Mouse (Mus musculus): Measurements from ENCODE around the gene Olfr686. TPM values are rescaled to one million over a fixed set of nuclear protein-coding genes. Genes with fewer than 3 reads are reported as not detected.

The Olfr686 gene
- total and polyA plus RNA-seq, 3 experiments: not detected

DNA sequence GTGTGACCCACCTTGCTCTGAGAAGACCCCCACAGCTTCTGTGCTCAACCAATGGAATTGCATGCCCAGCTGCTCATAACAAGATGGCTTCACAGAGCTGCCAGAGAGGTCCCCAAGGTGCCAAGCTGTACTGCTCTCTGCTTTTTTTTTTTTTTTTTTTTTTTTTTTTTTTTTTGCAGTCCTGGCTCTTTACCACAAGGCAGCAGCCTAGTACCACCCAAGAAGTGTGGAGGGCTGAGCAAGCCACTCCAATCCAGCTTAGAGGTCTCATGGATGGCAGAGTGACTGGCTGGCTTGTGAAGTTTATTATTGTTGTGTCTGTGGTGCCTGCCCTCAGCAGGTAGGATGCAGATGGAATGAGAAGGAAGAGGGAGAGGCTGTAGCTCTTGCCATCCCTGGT is 18.8 kb upstream of the Olfr686 start:
- no peak overlapping the region for H3K4me3 ChIP-seq (ENCODE audit: control insufficient read depth in 1 of 2, insufficient read depth in 1 of 2, low read depth in 2 of 2, low read length in 2 of 2)
- no peaks in the 10 kb centered on the region for H3K4me1 ChIP-seq (ENCODE audit: control insufficient read depth in 1 of 2, insufficient read depth in 2 of 2, low read length in 2 of 2)
- H3K27ac ChIP-seq (ENCODE audit: control insufficient read depth, low read depth, low read length): no peak overlapping the region
- no peaks in the 10 kb centered on the region for H3K36me3 ChIP-seq (ENCODE audit: control insufficient read depth in 1 of 2, insufficient read depth in 2 of 2, low read length in 2 of 2)
- DNase-seq (ENCODE audit: low read depth, low spot score): no peak
- H3K9ac ChIP-seq (ENCODE audit: control insufficient read depth, low read depth, low read length, poor library complexity, severe bottlenecking): no peak overlapping the region
- H3K9me3 ChIP-seq (replicated peaks; ENCODE audit: insufficient read depth, low read length): no peaks in the 10 kb centered on the region
- H3K79me2 ChIP-seq (ENCODE audit: control insufficient read depth, insufficient read depth, low read length, poor library complexity): no peaks in the 10 kb centered on the region
- H3K27me3 ChIP-seq (ENCODE audit: control insufficient read depth in 1 of 2, insufficient read depth in 2 of 2, low read length in 2 of 2): no peaks in the 10 kb centered on the region
- TF ChIP-seq MEF2A (IDR thresholded peaks at IDR 0.05; ENCODE audit: extremely low read depth, insufficient replicate concordance, low read depth, low read length, poor library complexity, severe bottlenecking): no peak
- no peak for TF ChIP-seq KAT2A (conservative IDR thresholded peaks at IDR 0.05; ENCODE audit: low read depth, low read length)
- TF ChIP-seq USF2 (IDR thresholded peaks at IDR 0.05; ENCODE audit: borderline replicate concordance in 1 of 2, insufficient read depth in 1 of 2, low read depth in 1 of 2, low read length in 2 of 2): no peak
- TF ChIP-seq RAD21 (IDR thresholded peaks at IDR 0.05; ENCODE audit: low read depth, low read length): no peak
- no peak for TF ChIP-seq MAX (IDR thresholded peaks at IDR 0.05; ENCODE audit: low read length)
- TF ChIP-seq HCFC1 (IDR thresholded peaks at IDR 0.05; ENCODE audit: low read depth, low read length): no peak
- TF ChIP-seq ZMIZ1 (IDR thresholded peaks at IDR 0.05; ENCODE audit: low read depth, low read length): no peak
- no peak for TF ChIP-seq GATA1 (IDR thresholded peaks at IDR 0.05; ENCODE audit: low read depth, low read length)
- no peak for TF ChIP-seq BHLHE40 (IDR thresholded peaks at IDR 0.05; ENCODE audit: borderline replicate concordance, low read depth, low read length)
- TF ChIP-seq TBP (IDR thresholded peaks at IDR 0.05; ENCODE audit: low read depth, low read length): no peak
- no peak for TF ChIP-seq MXI1 (IDR thresholded peaks at IDR 0.05; ENCODE audit: low read depth, low read length)
- TF ChIP-seq ZNF384 (IDR thresholded peaks at IDR 0.05; ENCODE audit: low read depth, low read length): no peak
- TF ChIP-seq TCF12 (IDR thresholded peaks at IDR 0.05; ENCODE audit: low read depth, low read length): no peak
- no peak for TF ChIP-seq NELFE (IDR thresholded peaks at IDR 0.05; ENCODE audit: low read depth, low read length)
- no peak for TF ChIP-seq MAFK (IDR thresholded peaks at IDR 0.05; ENCODE audit: borderline replicate concordance, low read depth, low read length)
- no peak for TF ChIP-seq POLR2A (IDR thresholded peaks at IDR 0.05; ENCODE audit: control insufficient read depth in 1 of 2, insufficient read depth in 1 of 2, low read depth in 1 of 2, low read length in 2 of 2, poor library complexity in 1 of 2)
- no peak for TF ChIP-seq CTCF (IDR thresholded peaks at IDR 0.05 in 2 of 3, conservative IDR thresholded peaks at IDR 0.05 in 1 of 3; ENCODE audit: control insufficient read depth in 1 of 3, insufficient read depth in 1 of 3, low read depth in 2 of 3, low read length in 3 of 3, poor library complexity in 1 of 3, severe bottlenecking in 1 of 3)
- TF ChIP-seq MYB (IDR thresholded peaks at IDR 0.05; ENCODE audit: low read depth, low read length): no peak

DNA sequence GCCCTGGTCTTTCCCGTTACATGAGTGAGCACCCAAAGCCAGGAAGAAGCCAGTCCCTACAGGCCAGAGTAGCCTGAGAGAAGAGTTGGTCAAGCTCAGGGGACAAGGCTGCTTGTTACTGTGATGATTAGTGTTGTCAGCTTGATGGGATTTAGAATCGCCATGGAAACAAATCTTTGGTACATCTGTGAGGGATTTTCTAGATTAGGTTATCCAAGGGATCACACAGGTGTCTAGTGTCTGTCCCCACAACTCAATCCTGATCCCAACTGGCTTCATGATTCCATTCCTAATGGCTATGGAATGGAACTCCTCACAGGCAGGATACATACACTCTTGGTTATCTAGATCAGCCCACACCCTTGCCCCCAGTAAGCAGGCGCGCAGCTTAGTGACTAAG is 11.0 kb upstream of the Olfr686 start:
- Histone ChIP-seq H3K9ac (ENCODE audit: control insufficient read depth, low read depth, low read length, poor library complexity, severe bottlenecking) (no peak overlapping the region), H3K27ac (ENCODE audit: control insufficient read depth, low read depth, low read length) (no peak overlapping the region), H3K4me1 (ENCODE audit: control insufficient read depth in 1 of 2, insufficient read depth in 2 of 2, low read length in 2 of 2) (no peaks in the 10 kb centered on the region), H3K36me3 (ENCODE audit: control insufficient read depth in 1 of 2, insufficient read depth in 2 of 2, low read length in 2 of 2) (no peaks in the 10 kb centered on the region), H3K4me3 (ENCODE audit: control insufficient read depth in 1 of 2, insufficient read depth in 1 of 2, low read depth in 2 of 2, low read length in 2 of 2) (no peak overlapping the region), H3K9me3 (replicated peaks; ENCODE audit: insufficient read depth, low read length) (no peaks in the 10 kb centered on the region), H3K79me2 (ENCODE audit: control insufficient read depth, insufficient read depth, low read length, poor library complexity) (no peaks in the 10 kb centered on the region), H3K27me3 (ENCODE audit: control insufficient read depth in 1 of 2, insufficient read depth in 2 of 2, low read length in 2 of 2) (no peaks in the 10 kb centered on the region)
- DNase-seq (ENCODE audit: low read depth, low spot score): no peak
- no peak for TF ChIP-seq ZKSCAN1 (IDR thresholded peaks at IDR 0.05; ENCODE audit: low read depth, low read length)
- TF ChIP-seq RCOR1 (IDR thresholded peaks at IDR 0.05; ENCODE audit: low read depth, low read length): no peak
- no peak for TF ChIP-seq KAT2A (conservative IDR thresholded peaks at IDR 0.05; ENCODE audit: low read depth, low read length)
